Comparison of ENCODE assay signal across 22 mouse cellular contexts in genomic region chr5:118408826-118409225, GRCm38 (mm10).
A peak's percentile ranks its signal among the peaks of the same experiment; 100 is the strongest.
DNase-seq lines count a peak whose midpoint lies in the region; TF ChIP-seq lines count a peak whose summit lies in the region.
"Had no signal": no experiment of that assay in that cellular context is flagged by ENCODE, and none has a peak within 500 bp of the region (broad histone marks: within the 10 kb centered on the region; RNA-seq: fewer than 3 reads in every experiment).

No protein-coding gene starts in this region.

- 0 out of 2 replicates have a peak, but pooled peaks cover 5% of the 10 kb centered on the region for H3K9me3 ChIP-seq in E14TG2a.4 (ENCODE audit: low read length)
- H3K9me3 ChIP-seq: heart, embryonic 15.5 days; hindbrain, embryonic 13.5 days; intestine, embryonic 15.5 days had no signal

- no peaks in the 10 kb centered on the region for H3K27me3 ChIP-seq in E14TG2a.4 (ENCODE audit: insufficient read depth, low read length)
- H3K27me3 ChIP-seq: forebrain, embryonic 13.5 days; heart, embryonic 12.5 days; hindbrain, embryonic 13.5 days; intestine, embryonic 15.5 days had no signal

- DNase-seq in ES-CJ7 (ENCODE audit: low read depth, low spot score) (peak; percentile 66), ZHBTc4 (ENCODE audit: low read depth, low spot score) (peak; percentile 89)
- DNase-seq in gastrocnemius, adult 8-10 months (ENCODE audit: low spot score in 2 of 2): no peak
- no peak for DNase-seq in urinary bladder, postnatal 25 days (ENCODE audit: low spot score)
- no peak for DNase-seq in T-cell, adult 2 months (ENCODE audit: low spot score)
- DNase-seq: adrenal gland, adult 8-10 months; adrenal gland, postnatal 25 days; cerebellum, adult 18-20 months; cerebellum, adult 9-10 months; cerebellum, postnatal 14 days; gastrocnemius, postnatal 14 days; heart, adult 18-20 months; heart, postnatal 10 days; heart, postnatal 36 days had no signal

- H3K4me1 ChIP-seq in E14TG2a.4 (replicated peaks; ENCODE audit: low read depth, low read length): peaks cover 92% of the 10 kb centered on the region

- no peak for TF ChIP-seq CTCF in E14TG2a.4 (conservative IDR thresholded peaks at IDR 0.05; ENCODE audit: low read length)

- no peaks in the 10 kb centered on the region for H3K36me3 ChIP-seq in E14TG2a.4 (ENCODE audit: insufficient read depth, low read length)
- H3K36me3 ChIP-seq: forebrain, embryonic 10.5 days; heart, embryonic 12.5 days; heart, embryonic 15.5 days; hindbrain, embryonic 10.5 days; hindbrain, embryonic 13.5 days; intestine, embryonic 15.5 days had no signal

- H3K4me3 ChIP-seq in E14TG2a.4 (replicated peaks; ENCODE audit: low read length): peak overlapping the region; percentile 80
- H3K4me3 ChIP-seq: forebrain, embryonic 10.5 days; forebrain, embryonic 13.5 days; heart, embryonic 12.5 days; heart, embryonic 15.5 days; hindbrain, embryonic 10.5 days; hindbrain, embryonic 13.5 days; intestine, embryonic 15.5 days had no signal

Comparison
In these comparisons a context has a peak if more than half of its experiments do, and no peak if none do; other contexts are left out.
1. DNase-seq: peak in ES-CJ7 (single experiment) and ZHBTc4 (single experiment); none in gastrocnemius, adult 8-10 months (0 of 2), urinary bladder, postnatal 25 days (single experiment) and T-cell, adult 2 months (single experiment).